Mouse (Mus musculus): ENCODE measurements around the gene Ntn3. TPM values are rescaled to one million over a fixed set of nuclear protein-coding genes. Genes with fewer than 3 reads are reported as not detected.
A peak's percentile ranks its signal among the peaks of the same experiment; 100 is the strongest.

The Ntn3 gene
- total RNA-seq, 4 experiments from 2014 or later = 9.5 to 10.6 (median 9.9) TPM

DNA sequence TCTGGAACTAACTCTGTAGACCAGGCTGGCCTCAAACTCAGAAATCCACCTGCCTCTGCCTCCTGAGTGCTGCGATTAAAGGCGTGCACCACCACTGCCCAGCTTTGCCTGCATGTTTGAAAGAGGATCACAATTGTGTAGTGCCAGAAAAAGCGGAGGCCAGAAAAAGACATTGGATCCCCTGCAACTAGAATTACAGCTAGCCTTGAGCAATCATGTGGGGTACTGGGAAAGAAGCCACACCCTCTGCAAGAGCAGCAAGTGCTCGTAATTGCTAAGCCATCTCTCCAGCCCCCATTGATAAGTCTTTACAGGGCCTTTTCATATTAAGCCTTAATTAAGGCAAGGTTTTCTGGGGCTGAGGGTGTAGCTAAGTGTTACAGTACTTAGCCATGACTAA lies 17.9 kb downstream of the Ntn3 start:
- no peak for DNase-seq (ENCODE audit: low spot score in 2 of 2)

DNA sequence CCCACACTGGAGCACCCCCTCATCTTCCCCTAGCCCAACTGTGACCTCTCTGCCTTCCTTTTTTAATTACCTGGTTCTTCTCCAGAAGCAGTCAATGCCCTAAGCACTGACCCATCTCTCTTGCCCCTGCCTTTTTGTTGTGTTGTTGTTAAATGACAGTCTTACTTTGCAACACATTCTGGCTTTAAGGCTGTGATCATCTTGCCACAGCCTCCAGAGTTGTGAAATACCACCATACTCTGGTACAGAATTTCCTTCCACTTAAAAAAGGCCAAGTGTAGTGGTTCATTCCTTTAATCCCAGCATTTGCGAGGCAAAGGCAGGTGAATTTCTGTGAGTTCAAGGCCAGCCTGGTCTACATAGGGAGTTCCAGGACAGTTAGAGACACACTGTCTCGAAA lies 18.4 kb downstream of the Ntn3 start:
- no peak for DNase-seq (ENCODE audit: low spot score in 2 of 2)

DNA sequence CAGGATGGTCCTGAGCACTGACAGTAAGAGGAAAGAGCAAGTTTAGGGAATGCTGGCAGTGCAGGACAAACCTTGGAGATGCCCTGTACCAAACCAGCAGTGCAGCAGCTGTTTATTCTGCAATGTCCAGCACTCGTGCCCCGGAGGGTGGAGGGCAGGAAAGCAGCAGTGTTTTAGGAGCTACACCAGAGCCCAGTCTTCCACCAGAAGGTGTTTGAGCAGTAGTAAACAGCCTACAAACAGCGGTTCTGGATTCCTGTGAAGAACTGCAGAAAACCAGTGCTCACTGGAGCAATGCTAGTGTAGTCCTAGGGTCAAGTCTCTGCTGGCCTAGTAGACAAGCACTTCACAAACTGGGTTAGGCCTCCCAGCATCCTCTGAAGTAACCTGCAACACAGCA lies 35.1 kb downstream of the Ntn3 start:
- no peak for DNase-seq (ENCODE audit: low spot score in 2 of 2)

- peak in 1 of 2 experiments; percentile 47 for DNase-seq (ENCODE audit: low spot score in 2 of 2)
Measured at GRCm38 (mm10) chr17:24173423-24173822, 35.9 kb downstream of the Ntn3 start.

- DNase-seq (ENCODE audit: low spot score in 2 of 2) = no peak
Measured at GRCm38 (mm10) chr17:24171738-24172137, 37.6 kb downstream of the Ntn3 start.

DNA sequence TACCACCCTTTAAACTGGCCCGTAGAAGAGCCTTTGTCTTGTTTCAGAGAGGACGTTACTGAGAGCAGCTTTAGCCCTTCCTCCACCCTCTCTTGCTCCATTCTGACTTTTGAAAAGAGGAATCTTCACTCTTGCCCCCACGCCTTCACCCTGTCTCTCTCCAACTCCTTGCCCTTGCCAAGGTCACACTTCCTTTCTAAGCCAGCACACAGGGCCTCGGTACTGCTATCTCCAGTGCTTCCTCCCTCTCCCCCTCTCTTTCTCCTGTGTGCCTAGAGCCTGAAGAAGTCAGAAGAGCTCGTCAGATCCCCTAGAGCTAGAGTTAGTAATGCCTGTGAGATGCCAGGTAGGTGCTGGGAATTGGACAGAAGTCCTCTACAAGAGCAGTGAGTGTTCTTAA lies 38.6 kb downstream of the Ntn3 start:
- no peak for DNase-seq (ENCODE audit: low spot score in 2 of 2)

GRCm38 (mm10) chr17:24170125-24170524 lies 39.2 kb downstream of the Ntn3 start:
- no peak for DNase-seq (ENCODE audit: low spot score in 2 of 2)

- peak; percentile 94 to 96 for DNase-seq (ENCODE audit: low spot score in 2 of 2)
Measured at GRCm38 (mm10) chr17:24169317-24170065, 39.8 kb downstream of the Ntn3 start, which contains the start of gene Atp6v0c. Atp6v0c (minus strand) TSS chr17:24169702.

GRCm38 (mm10) chr17:24168590-24169277 lies 40.6 kb downstream of the Ntn3 start:
- peak; percentile 24 to 75 for DNase-seq (ENCODE audit: low spot score in 2 of 2)

- no peak for DNase-seq (ENCODE audit: low spot score in 2 of 2)
Measured at GRCm38 (mm10) chr17:24167891-24168505, 41.3 kb downstream of the Ntn3 start.

DNA sequence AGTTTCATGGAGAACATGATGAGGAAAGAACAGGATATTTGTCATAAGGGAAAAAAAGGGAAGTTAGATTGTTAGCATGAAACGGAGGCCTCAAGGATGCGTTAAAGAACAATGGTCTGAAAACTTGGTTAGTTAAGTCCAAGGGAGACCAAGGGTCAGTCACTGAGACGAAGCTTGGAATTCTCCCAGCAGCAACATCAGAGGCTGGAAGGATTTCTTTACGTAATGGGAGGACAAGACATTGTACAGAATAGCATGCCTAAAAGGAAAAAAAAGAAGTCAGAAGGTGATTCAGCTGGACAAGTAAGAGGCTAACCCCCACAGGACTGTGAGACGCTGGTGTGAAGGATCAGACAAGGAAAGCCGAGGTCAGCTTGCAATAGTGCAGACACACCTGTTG lies 42.2 kb downstream of the Ntn3 start:
- DNase-seq (ENCODE audit: low spot score in 2 of 2) = no peak

GRCm38 (mm10) chr17:24164566-24165259 lies 44.6 kb downstream of the Ntn3 start:
- no peak for DNase-seq (ENCODE audit: low spot score in 2 of 2)

- peak; percentile 98 for DNase-seq (ENCODE audit: low spot score in 2 of 2)
Measured at GRCm38 (mm10) chr17:24163176-24163962, 46.0 kb downstream of the Ntn3 start, which contains the start of gene Amdhd2. Amdhd2 (minus strand) TSS chr17:24163766.

DNA sequence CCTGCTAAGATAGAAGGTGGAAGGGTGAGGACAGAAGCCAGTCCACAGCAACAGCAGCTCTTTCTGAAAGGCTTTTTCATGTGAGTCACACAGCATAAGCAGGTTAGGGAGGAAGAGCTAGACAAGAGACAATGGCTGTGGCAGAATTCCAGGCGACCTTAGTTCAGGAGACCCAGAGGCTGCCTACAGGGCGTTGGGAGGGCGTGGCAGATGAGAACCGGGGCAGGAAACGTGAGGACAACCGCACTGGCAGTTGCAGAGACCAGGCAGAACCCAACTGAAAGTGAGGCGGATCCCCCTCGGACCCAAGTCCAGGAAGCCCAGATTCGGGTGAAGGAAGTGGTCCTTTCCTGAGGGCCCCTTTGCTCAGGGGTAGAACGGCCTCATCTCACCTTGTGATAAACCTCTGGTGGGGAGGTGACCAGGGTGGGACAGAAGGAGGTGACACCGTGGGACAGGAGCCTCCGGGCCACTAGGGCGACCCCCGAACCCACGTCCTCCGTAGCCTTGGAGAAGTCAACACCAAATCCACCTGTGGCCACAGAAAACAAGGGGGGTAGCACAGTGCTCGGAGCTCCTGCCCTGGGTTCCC lies 46.7 kb downstream of the Ntn3 start:
- peak in 1 of 2 experiments; percentile 39 for DNase-seq (ENCODE audit: low spot score in 2 of 2)

DNA sequence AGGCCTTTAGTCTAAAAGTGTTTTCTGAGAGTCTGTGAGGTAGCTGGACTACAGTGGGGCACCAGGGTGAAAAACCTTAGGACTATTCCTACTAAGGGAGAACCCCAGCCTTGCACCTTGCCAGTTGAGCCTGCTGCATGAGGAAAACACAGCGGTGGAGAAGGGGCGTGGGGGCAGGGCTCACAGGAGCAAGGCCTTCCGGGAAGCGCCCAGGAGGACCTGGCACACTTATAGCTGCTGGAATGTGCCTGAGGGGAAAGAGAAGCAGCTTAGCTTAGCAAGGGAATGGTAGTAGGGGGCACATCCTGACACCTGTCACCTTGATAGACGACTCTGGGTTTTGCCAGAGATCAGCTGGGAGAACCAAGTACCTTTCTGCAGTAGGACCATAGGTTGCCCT lies 47.9 kb downstream of the Ntn3 start:
- no peak for DNase-seq (ENCODE audit: low spot score in 2 of 2)

DNA sequence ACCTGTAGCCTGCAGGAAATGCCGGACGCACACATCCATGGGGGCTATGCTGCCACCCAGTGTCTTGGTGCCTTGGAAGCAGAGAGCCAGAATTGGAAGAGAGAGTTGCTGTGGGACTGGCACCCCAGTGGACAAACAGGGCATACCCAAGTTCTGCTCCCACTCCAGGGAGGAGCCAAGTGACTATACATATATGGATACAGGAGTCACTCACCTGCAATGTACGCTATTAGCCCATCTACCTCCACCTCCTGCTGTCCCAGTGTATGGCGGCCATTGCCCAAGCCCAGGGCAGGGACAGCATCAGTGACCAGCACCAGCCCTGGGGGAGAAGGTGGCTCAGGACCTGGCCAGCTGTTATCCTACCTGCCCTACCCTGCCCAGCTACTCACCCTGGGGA lies 51.8 kb downstream of the Ntn3 start:
- DNase-seq (ENCODE audit: low spot score in 2 of 2) = no peak

- DNase-seq (ENCODE audit: low spot score in 2 of 2) = no peak
Measured at GRCm38 (mm10) chr17:24157121-24157520, 52.2 kb downstream of the Ntn3 start.

GRCm38 (mm10) chr17:24156394-24156793 lies 52.9 kb downstream of the Ntn3 start:
- DNase-seq (ENCODE audit: low spot score in 2 of 2) = no peak

DNA sequence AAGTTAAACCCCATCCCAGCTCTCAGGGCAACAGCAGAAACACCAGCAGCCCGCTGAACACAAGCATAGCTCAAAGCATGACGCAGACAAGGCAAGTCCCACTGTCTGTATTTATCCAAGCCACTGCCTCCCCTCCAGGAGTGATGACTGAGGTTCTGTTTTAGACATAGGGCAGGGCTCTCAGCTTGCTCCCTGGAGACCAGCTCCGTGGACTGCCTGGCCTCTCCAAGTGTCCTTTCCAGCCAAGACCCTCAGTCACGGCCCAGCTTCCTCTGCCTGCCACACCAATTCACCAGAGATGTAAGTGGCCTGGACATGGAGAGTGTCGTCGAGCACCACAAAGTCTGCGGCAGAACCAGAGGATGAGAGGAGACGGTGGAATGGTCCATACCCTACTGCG lies 53.6 kb downstream of the Ntn3 start:
- no peak for DNase-seq (ENCODE audit: low spot score in 2 of 2)

- no peak for DNase-seq (ENCODE audit: low spot score in 2 of 2)
Measured at GRCm38 (mm10) chr17:24154463-24154862, 54.9 kb downstream of the Ntn3 start.

All from left cerebral cortex, adult 8-10 months (tissue).